Mouse (Mus musculus) neural tube, embryonic 15.5 days (tissue): ENCODE measurements around the gene Zfp442. TPM values are rescaled to one million over a fixed set of nuclear protein-coding genes. Genes with fewer than 3 reads are reported as not detected.

Experiments used
- polyA plus RNA-seq: library from polyadenylated mRNA; unstranded; fragments of >200 nt; fragmentation: Nextera tagmentation; extraction: Ambion mirVana; gene quantifications from 2 replicates; pipeline ENCODE4 v1.2.1, GENCODE M21; 2015

Gene Zfp442
- polyA plus RNA-seq, 1 experiment from 2014 or later, result 9.1 TPM

Other genes with a start within 250 kb of the Zfp442 start
- 11.8 and 13.4 TPM in 2 replicates for gene Zfp937, start 233.4 kb downstream of the Zfp442 start, polyA plus RNA-seq
- gene Gm21994, start 195.9 kb downstream of the Zfp442 start, polyA plus RNA-seq, result 3.3 and 3.8 TPM in 2 replicates
- gene Gm14124, start 194.0 kb downstream of the Zfp442 start, polyA plus RNA-seq, result 0.06 and 0.10 TPM in 2 replicates
- 2.3 and 2.4 TPM in 2 replicates for gene Gm10130, start 127.8 kb downstream of the Zfp442 start, polyA plus RNA-seq
- 15.3 and 17.9 TPM in 2 replicates for gene 3300002I08Rik, start 88.7 kb downstream of the Zfp442 start, polyA plus RNA-seq
- gene Zfp345, start 33.6 kb upstream of the Zfp442 start, polyA plus RNA-seq, result 0.15 TPM in 1 of 2 replicates, not detected in the other
- 0.15 and 2.9 TPM in 2 replicates for gene Cst7, start 118.9 kb upstream of the Zfp442 start, polyA plus RNA-seq
- 45.4 and 46.1 TPM in 2 replicates for gene Apmap, start 157.1 kb upstream of the Zfp442 start, polyA plus RNA-seq
- gene Acss1, start 217.0 kb upstream of the Zfp442 start, polyA plus RNA-seq, result 12.3 and 13.7 TPM in 2 replicates
- gene Vsx1, start 237.9 kb upstream of the Zfp442 start, polyA plus RNA-seq, result 0.04 and 0.05 TPM in 2 replicates